Mouse (Mus musculus) small intestine, adult 10 weeks (tissue): ENCODE results near the gene Olfr1477. TPM values are rescaled to one million over a fixed set of nuclear protein-coding genes. Genes with fewer than 3 reads are reported as not detected.

Experiments
- polyA plus RNA-seq: library from polyadenylated mRNA; stranded (reverse); fragments of 350-450 nt; fragmentation: Illumina TruSeq; extraction: RNeasy Lipid Tissue Mini Kit (QIAGEN cat#74804); gene quantifications from one replicate; pipeline ENCODE4 v1.2.3, GENCODE M21; 2014; ENCODE audit warnings: low replicate concordance

Gene Olfr1477
- not detected for polyA plus RNA-seq

GRCm38 (mm10) chr19:13500246-13500645 lies at the start of gene Olfr1477:
Gene Olfr1477, plus strand, starts transcription at chr19:13500546.

GRCm38 (mm10) chr19:13455986-13456385 lies 44.4 kb upstream of the Olfr1477 start, which contains the start of gene Olfr1472:
Gene Olfr1472, minus strand, starts transcription at chr19:13456086.

DNA sequence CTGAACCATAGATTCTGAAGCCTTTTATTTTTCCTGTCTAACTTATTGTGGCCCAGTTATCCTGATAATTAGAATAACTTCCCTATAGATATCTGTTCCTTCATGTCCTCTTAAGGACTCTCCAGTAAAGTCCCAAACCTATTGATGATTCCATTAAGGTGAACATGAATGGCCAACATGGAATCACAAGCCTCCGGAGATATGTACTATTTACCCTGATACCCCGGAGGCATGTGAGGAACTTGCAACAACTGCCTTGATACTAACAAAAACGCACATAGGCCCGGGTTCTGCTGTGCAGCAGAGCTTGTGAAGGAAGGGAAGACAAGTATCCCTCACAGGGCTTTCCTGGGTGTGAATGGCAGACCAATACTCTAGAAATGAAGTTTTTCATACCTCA lies 31.1 kb upstream of the Olfr1477 start, which contains the start of gene Olfr1474:
Gene Olfr1474 (plus strand): TSS at position 301 of the 400 bp plus-strand sequence.

GRCm38 (mm10) chr19:13480096-13480495 lies 20.2 kb upstream of the Olfr1477 start, which contains the start of gene Olfr1475:
Gene Olfr1475, minus strand, starts transcription at chr19:13480196.

DNA sequence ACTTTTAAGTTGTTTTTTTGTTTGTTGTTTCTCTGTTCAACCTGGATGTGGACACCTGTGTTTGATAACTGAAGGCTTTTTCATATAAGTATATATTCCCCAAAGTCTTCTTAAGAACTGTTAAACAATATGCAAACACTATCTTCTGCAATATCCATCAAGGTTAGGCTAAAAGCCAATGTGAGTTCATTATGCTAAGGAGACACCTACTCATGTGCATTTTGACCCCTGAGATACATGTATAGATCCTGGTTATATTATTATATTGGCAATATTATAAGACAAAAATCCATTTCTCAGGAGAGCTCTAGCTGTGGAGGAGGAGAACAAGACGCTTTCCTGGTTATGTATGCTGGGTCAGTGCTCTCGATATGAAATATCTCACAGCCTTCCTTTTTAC lies 27.3 kb downstream of the Olfr1477 start, which contains the start of gene Olfr1480:
Gene Olfr1480 (plus strand): TSS at position 301 of the 400 bp plus-strand sequence.

Other genes starting within 250 kb of the Olfr1477 start
- not detected for gene Olfr1465, start 185.0 kb upstream of the Olfr1477 start, polyA plus RNA-seq
- not detected for gene Olfr1466, start 161.7 kb upstream of the Olfr1477 start, polyA plus RNA-seq
- gene Olfr1467, start 138.3 kb upstream of the Olfr1477 start, polyA plus RNA-seq = not detected
- gene Olfr1469, start 92.7 kb upstream of the Olfr1477 start, polyA plus RNA-seq = not detected
- not detected for gene Olfr1471, start 57.1 kb upstream of the Olfr1477 start, polyA plus RNA-seq
- not detected for gene Olfr1472, start 44.5 kb upstream of the Olfr1477 start, polyA plus RNA-seq
- gene Olfr1474, start 31.0 kb upstream of the Olfr1477 start, polyA plus RNA-seq = not detected
- gene Olfr1475, start 20.4 kb upstream of the Olfr1477 start, polyA plus RNA-seq = not detected
- not detected for gene Olfr1480, start 27.4 kb downstream of the Olfr1477 start, polyA plus RNA-seq
- not detected for gene Olfr1484, start 83.0 kb downstream of the Olfr1477 start, polyA plus RNA-seq
- gene Olfr1487, start 116.8 kb downstream of the Olfr1477 start, polyA plus RNA-seq = not detected
- not detected for gene Olfr1489, start 131.1 kb downstream of the Olfr1477 start, polyA plus RNA-seq
- gene Olfr1490, start 150.5 kb downstream of the Olfr1477 start, polyA plus RNA-seq = not detected
- gene Olfr1491, start 196.7 kb downstream of the Olfr1477 start, polyA plus RNA-seq = not detected
- gene Olfr1493-ps1, start 222.7 kb downstream of the Olfr1477 start, polyA plus RNA-seq = not detected
- not detected for gene Olfr1494, start 239.2 kb downstream of the Olfr1477 start, polyA plus RNA-seq